In genomic region chr4:123750707-123751312, GRCm38 (mm10) we compare ENCODE assay signal across 8 mouse cellular contexts. TPM values are rescaled to one million over a fixed set of nuclear protein-coding genes. Genes with fewer than 3 reads are reported as not detected.
DNase-seq lines count a peak whose midpoint lies in the region; ATAC-seq and TF ChIP-seq lines count a peak whose summit lies in the region.

No protein-coding gene starts in this region.

- no peak overlapping the region for H3K27ac ChIP-seq in embryonic fibroblast, embryonic 13.5 days (ENCODE audit: insufficient read depth, low read length)
- H3K27ac ChIP-seq in hindbrain, embryonic 11.5 days (ENCODE audit: low read depth, low read length): no peak overlapping the region
- no peak overlapping the region for H3K27ac ChIP-seq in limb, embryonic 14.5 days (replicated peaks; ENCODE audit: low read depth, low read length)
- peak overlapping the region; percentile 71 for H3K27ac ChIP-seq in midbrain, embryonic 15.5 days

- DNase-seq in gastrocnemius, postnatal 14 days: peak; percentile 23
- DNase-seq in gastrocnemius, postnatal 10 days: no peak
- no peak for DNase-seq in G1E (ENCODE audit: low spot score)
- DNase-seq in hindbrain, embryonic 11.5 days (ENCODE audit: low spot score): no peak
- peak; percentile 6 for DNase-seq in limb, embryonic 14.5 days (ENCODE audit: low spot score)

- H3K27me3 ChIP-seq in G1E (ENCODE audit: insufficient read depth, low read length): peaks cover 14% of the 10 kb centered on the region
- no peaks in the 10 kb centered on the region for H3K27me3 ChIP-seq in hindbrain, embryonic 11.5 days (ENCODE audit: control insufficient read depth, insufficient read depth, low read length)
- no peaks in the 10 kb centered on the region for H3K27me3 ChIP-seq in limb, embryonic 14.5 days (ENCODE audit: control insufficient read depth, insufficient read depth, low read length)
- H3K27me3 ChIP-seq in midbrain, embryonic 15.5 days (replicated peaks): peaks cover 4% of the 10 kb centered on the region; the same call in 1 of the 2 replicates

- 3% methylated on average over 8 of the region's 8 CpGs for WGBS in hindbrain, embryonic 11.5 days
- WGBS in limb, embryonic 14.5 days: 0% methylated on average over 8 of the region's 8 CpGs
- 0% methylated on average over 8 of the region's 8 CpGs for WGBS in midbrain, embryonic 15.5 days

- TF ChIP-seq CTCF in G1E (IDR thresholded peaks at IDR 0.05; ENCODE audit: low read depth, low read length): no peak
- TF ChIP-seq CTCF in embryonic fibroblast, embryonic 13.5 days (IDR thresholded peaks at IDR 0.05; ENCODE audit: borderline replicate concordance, insufficient read depth, low read length): no peak

- H3K9ac ChIP-seq in hindbrain, embryonic 11.5 days (ENCODE audit: low read depth, low read length): peak overlapping the region; percentile 50
- peak overlapping the region; percentile 3; the same call in 1 of the 2 replicates for H3K9ac ChIP-seq in limb, embryonic 14.5 days (ENCODE audit: low read depth, low read length, severe bottlenecking)
- peak overlapping the region; percentile 38 for H3K9ac ChIP-seq in midbrain, embryonic 15.5 days

- intact Hi-C loops in gastrocnemius, postnatal 14 days (cut with DNase I; ENCODE audit: low total_unique reads): no loop called here

- no peak for TF ChIP-seq POLR2A in embryonic fibroblast, embryonic 13.5 days (IDR thresholded peaks at IDR 0.05; ENCODE audit: low read depth, low read length)
- TF ChIP-seq POLR2A in limb, embryonic 14.5 days (IDR thresholded peaks at IDR 0.05; ENCODE audit: borderline replicate concordance, extremely low read depth, insufficient read depth, insufficient read length): no peak

- H3K36me3 ChIP-seq in G1E (replicated peaks): peaks cover 18% of the 10 kb centered on the region
- no peaks in the 10 kb centered on the region for H3K36me3 ChIP-seq in hindbrain, embryonic 11.5 days (ENCODE audit: control insufficient read depth, insufficient read depth, low read length)
- peaks cover 4% of the 10 kb centered on the region; the same call in 1 of the 2 replicates for H3K36me3 ChIP-seq in limb, embryonic 14.5 days (ENCODE audit: control insufficient read depth, insufficient read depth, low read length)
- no peaks in the 10 kb centered on the region for H3K36me3 ChIP-seq in midbrain, embryonic 15.5 days (replicated peaks)

- no peaks in the 10 kb centered on the region for H3K9me3 ChIP-seq in G1E (replicated peaks)
- H3K9me3 ChIP-seq in hindbrain, embryonic 11.5 days (ENCODE audit: control insufficient read depth, low read length): no peaks in the 10 kb centered on the region
- H3K9me3 ChIP-seq in limb, embryonic 14.5 days (ENCODE audit: control insufficient read depth, low read length): no peaks in the 10 kb centered on the region
- no peaks in the 10 kb centered on the region for H3K9me3 ChIP-seq in midbrain, embryonic 15.5 days

- H3K4me1 ChIP-seq in G1E (ENCODE audit: insufficient read depth, low read depth, low read length): peaks cover 36% of the 10 kb centered on the region
- 0 out of 2 replicates have a peak, but pooled peaks cover 6% of the 10 kb centered on the region for H3K4me1 ChIP-seq in embryonic fibroblast, embryonic 13.5 days (ENCODE audit: control insufficient read depth, insufficient read depth, low read length)
- H3K4me1 ChIP-seq in hindbrain, embryonic 11.5 days (replicated peaks; ENCODE audit: control insufficient read depth, insufficient read depth, low read length): peaks cover 4% of the 10 kb centered on the region; the same call in 1 of the 2 replicates
- peaks cover 11% of the 10 kb centered on the region; the same call in 1 of the 2 replicates for H3K4me1 ChIP-seq in limb, embryonic 14.5 days (ENCODE audit: control insufficient read depth, insufficient read depth, low read length)
- peaks cover 30% of the 10 kb centered on the region for H3K4me1 ChIP-seq in midbrain, embryonic 15.5 days

- peak overlapping the region; percentile 87 for H3K4me3 ChIP-seq in G1E (ENCODE audit: low read depth, low read length)
- peak overlapping the region; percentile 44 for H3K4me3 ChIP-seq in embryonic fibroblast, embryonic 13.5 days (ENCODE audit: insufficient read depth, low read length)
- peak overlapping the region; percentile 92 for H3K4me3 ChIP-seq in hindbrain, embryonic 11.5 days (ENCODE audit: low read depth, low read length)
- H3K4me3 ChIP-seq in limb, embryonic 14.5 days (replicated peaks; ENCODE audit: low read length): peak overlapping the region; percentile 99
- H3K4me3 ChIP-seq in midbrain, embryonic 15.5 days: peak overlapping the region; percentile 92

- H3K4me2 ChIP-seq in hindbrain, embryonic 11.5 days (replicated peaks; ENCODE audit: low read depth, low read length): peak overlapping the region; percentile 43
- peak overlapping the region; percentile 47 for H3K4me2 ChIP-seq in limb, embryonic 14.5 days (replicated peaks; ENCODE audit: low read depth, low read length, severe bottlenecking)
- H3K4me2 ChIP-seq in midbrain, embryonic 15.5 days: peak overlapping the region; percentile 70

- no peak for ATAC-seq in G1E (ENCODE audit: extremely low read depth, insufficient number of reproducible peaks, low FRiP score, poor library complexity, severe bottlenecking)
- no peak for ATAC-seq in hindbrain, embryonic 11.5 days (ENCODE audit: low FRiP score)
- ATAC-seq in limb, embryonic 14.5 days (ENCODE audit: low FRiP score, low read depth): no peak
- ATAC-seq in midbrain, embryonic 15.5 days (replicated peaks): no peak
- no peak for ATAC-seq in erythroid progenitor cell, adult 5-6 weeks (replicated peaks; ENCODE audit: low FRiP score, poor library complexity, severe bottlenecking)

RNA-seq across cellular contexts. Expression of gene Akirin1, which starts 0.7 kb away (rescaled TPM):
- total RNA-seq in gastrocnemius, postnatal 14 days (2021): 10 to 100 TPM; 18.2 to 18.9 TPM
- 10 to 100 TPM; 20.9 to 23.0 TPM for total RNA-seq in gastrocnemius, postnatal 10 days (2021)
- total RNA-seq in G1E (2014; fragmentation: Nextera tagmentation) (67.6 and 70.1 TPM in 2 replicates), G1E (2017) (61.8 and 68.4 TPM in 2 replicates)
- 179 and 257 TPM in 2 replicates for polyA plus RNA-seq in G1E (2012)
- polyA plus RNA-seq in embryonic fibroblast, embryonic 13.5 days (2011; ENCODE audit: insufficient read length, low read depth, missing spikeins): 40.9 and 54.3 TPM in 2 replicates
- 104 and 107 TPM in 2 replicates for polyA plus RNA-seq in hindbrain, embryonic 11.5 days (2014; fragmentation: Nextera tagmentation; extraction: Ambion mirVana)
- 39.5 and 42.4 TPM in 2 replicates for polyA plus RNA-seq in limb, embryonic 14.5 days (2012; rRNA removed)
- polyA plus RNA-seq in limb, embryonic 14.5 days (2014; fragmentation: Nextera tagmentation; extraction: Ambion mirVana): 55.5 and 60.1 TPM in 2 replicates
- 80.6 and 82.7 TPM in 2 replicates for polyA plus RNA-seq in midbrain, embryonic 15.5 days (2015; fragmentation: Nextera tagmentation; extraction: Ambion mirVana)
- 25.6 and 27.7 TPM in 2 replicates for total RNA-seq in erythroid progenitor cell, adult 5-6 weeks (2015; ENCODE audit: low replicate concordance)
- 5.9 and 20.9 TPM in 2 replicates for total RNA-seq in erythroid progenitor cell, adult 5-6 weeks (2017; ENCODE audit: low replicate concordance)

RNA-seq across cellular contexts. Expression of gene Ndufs5, which starts 32.8 kb away (rescaled TPM):
- 100 to 1,000 TPM; 256 to 285 TPM for total RNA-seq in gastrocnemius, postnatal 14 days (2021)
- total RNA-seq in gastrocnemius, postnatal 10 days (2021): 100 to 1,000 TPM; 227 to 266 TPM
- total RNA-seq in G1E (2014; fragmentation: Nextera tagmentation) (5.8 and 6.6 TPM in 2 replicates), G1E (2017) (80.6 and 87.6 TPM in 2 replicates)
- polyA plus RNA-seq in G1E (2012): 52.2 and 74.9 TPM in 2 replicates
- 124 and 148 TPM in 2 replicates for polyA plus RNA-seq in embryonic fibroblast, embryonic 13.5 days (2011; ENCODE audit: insufficient read length, low read depth, missing spikeins)
- 340 and 344 TPM in 2 replicates for polyA plus RNA-seq in hindbrain, embryonic 11.5 days (2014; fragmentation: Nextera tagmentation; extraction: Ambion mirVana)
- polyA plus RNA-seq in limb, embryonic 14.5 days (2012; rRNA removed): 119 and 253 TPM in 2 replicates
- 344 and 353 TPM in 2 replicates for polyA plus RNA-seq in limb, embryonic 14.5 days (2014; fragmentation: Nextera tagmentation; extraction: Ambion mirVana)
- 410 and 413 TPM in 2 replicates for polyA plus RNA-seq in midbrain, embryonic 15.5 days (2015; fragmentation: Nextera tagmentation; extraction: Ambion mirVana)
- total RNA-seq in erythroid progenitor cell, adult 5-6 weeks (2015; ENCODE audit: low replicate concordance): 42.2 and 111 TPM in 2 replicates
- total RNA-seq in erythroid progenitor cell, adult 5-6 weeks (2017; ENCODE audit: low replicate concordance): 30.5 TPM in 1 of 2 replicates, not detected in the other

RNA-seq across cellular contexts. Expression of gene Rhbdl2, which starts 36.9 kb away (rescaled TPM):
- under 1 TPM; 0.21 to 0.33 TPM for total RNA-seq in gastrocnemius, postnatal 14 days (2021)
- total RNA-seq in gastrocnemius, postnatal 10 days (2021): 1 to 10 TPM in 1 of 2 experiments, not detected in 1; 1.5 TPM
- total RNA-seq in G1E (2014; fragmentation: Nextera tagmentation) (not detected in 2 replicates), G1E (2017) (0.11 TPM in 1 of 2 replicates, not detected in the other)
- not detected in 2 replicates for polyA plus RNA-seq in G1E (2012)
- polyA plus RNA-seq in embryonic fibroblast, embryonic 13.5 days (2011; ENCODE audit: insufficient read length, low read depth, missing spikeins): 0.76 and 1.9 TPM in 2 replicates
- polyA plus RNA-seq in hindbrain, embryonic 11.5 days (2014; fragmentation: Nextera tagmentation; extraction: Ambion mirVana): 0.46 and 0.86 TPM in 2 replicates
- 4.8 and 4.9 TPM in 2 replicates for polyA plus RNA-seq in limb, embryonic 14.5 days (2012; rRNA removed)
- polyA plus RNA-seq in limb, embryonic 14.5 days (2014; fragmentation: Nextera tagmentation; extraction: Ambion mirVana): 3.5 and 4.1 TPM in 2 replicates
- 1.1 and 1.6 TPM in 2 replicates for polyA plus RNA-seq in midbrain, embryonic 15.5 days (2015; fragmentation: Nextera tagmentation; extraction: Ambion mirVana)
- not detected in 2 replicates for total RNA-seq in erythroid progenitor cell, adult 5-6 weeks (2015; ENCODE audit: low replicate concordance)
- not detected in 2 replicates for total RNA-seq in erythroid progenitor cell, adult 5-6 weeks (2017; ENCODE audit: low replicate concordance)

Comparison
In these comparisons a context has a peak if more than half of its experiments do, and no peak if none do; other contexts are left out.
1. DNase-seq: peak in gastrocnemius, postnatal 14 days (single experiment) and limb, embryonic 14.5 days (single experiment); none in gastrocnemius, postnatal 10 days (single experiment), G1E (single experiment) and hindbrain, embryonic 11.5 days (single experiment).
2. H3K4me3 ChIP-seq: peak in every context shown above with its lines; median percentile 99 in limb, embryonic 14.5 days; 92 in hindbrain, embryonic 11.5 days; 92 in midbrain, embryonic 15.5 days; 87 in G1E; 44 in embryonic fibroblast, embryonic 13.5 days.
3. Peak in every context shown above with its lines, with median percentiles within 50 percentile points of each other: H3K4me2 ChIP-seq and H3K9ac ChIP-seq.